Mouse (Mus musculus): ENCODE data around the gene Adora2a. TPM values are rescaled to one million over a fixed set of nuclear protein-coding genes. Genes with fewer than 3 reads are reported as not detected.

The Adora2a gene
- polyA plus RNA-seq (2015; fragmentation: Nextera tagmentation; extraction: Ambion mirVana): 3.6 and 4.6 TPM in 2 replicates

DNA sequence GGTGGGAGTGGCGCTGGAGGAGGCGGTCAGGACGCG is at the start of gene Adora2a:
Gene Adora2a (plus strand): TSS at position 6 of the 36 bp plus-strand sequence.
- no peak for ATAC-seq
- 0 out of 2 replicates have a peak within 1 kb of the TSS, but pooled peaks have one; percentile 32 for H3K27ac ChIP-seq (ENCODE audit: low read depth, low read length)

DNA sequence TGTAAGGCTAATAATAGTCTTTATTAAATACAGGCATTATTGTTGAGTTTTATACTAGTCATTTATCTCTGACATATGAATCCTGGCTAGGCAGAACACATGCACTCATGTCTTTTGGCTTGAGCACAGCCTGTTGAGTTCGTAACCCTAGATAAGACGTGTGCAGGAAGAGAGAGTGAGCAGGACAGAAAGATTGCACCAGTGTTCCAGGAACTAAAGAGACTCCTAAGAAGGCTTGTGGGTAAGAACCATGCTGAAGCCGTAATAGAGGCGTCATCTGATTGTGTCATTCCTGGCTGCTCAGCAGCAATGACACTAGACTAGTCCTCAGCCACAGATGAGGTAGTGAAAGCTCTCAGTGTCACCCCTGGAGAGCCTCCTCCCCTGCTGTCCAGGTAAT is 43.7 kb upstream of the Adora2a start:
- no peak overlapping the region for H3K4me2 ChIP-seq (ENCODE audit: low read length)
- H3K4me3 ChIP-seq (ENCODE audit: low read length): no peak overlapping the region
- H3K36me3 ChIP-seq (ENCODE audit: control insufficient read depth, insufficient read depth, low read length): peaks cover 22% of the 10 kb centered on the region
- no peak for ATAC-seq
- no peaks in the 10 kb centered on the region for H3K4me1 ChIP-seq (ENCODE audit: control insufficient read depth, insufficient read depth, low read depth, low read length)
- H3K9ac ChIP-seq (ENCODE audit: low read depth, low read length): no peak overlapping the region
- no peak overlapping the region for H3K27ac ChIP-seq (ENCODE audit: low read depth, low read length)
- no peaks in the 10 kb centered on the region for H3K9me3 ChIP-seq (ENCODE audit: control insufficient read depth, low read length)
- H3K27me3 ChIP-seq (replicated peaks; ENCODE audit: control insufficient read depth, insufficient read depth, low read length): no peaks in the 10 kb centered on the region
- 95% methylated on average over 4 of the region's 4 CpGs for WGBS

More for the DNA sequence above, at the start of gene Adora2a:
- WGBS: 0% methylated on average over 4 of the region's 4 CpGs
- Histone ChIP-seq H3K27me3 (replicated peaks; ENCODE audit: control insufficient read depth, insufficient read depth, low read length) (peaks cover 13% of the 10 kb centered on the region), H3K36me3 (ENCODE audit: control insufficient read depth, insufficient read depth, low read length) (peaks cover 3% of the 10 kb centered on the region; the same call in 1 of the 2 replicates), H3K4me3 (ENCODE audit: low read length) (peak within 1 kb of the TSS; percentile 44), H3K4me2 (ENCODE audit: low read length) (peak within 1 kb of the TSS; percentile 59), H3K9me3 (ENCODE audit: control insufficient read depth, low read length) (no peaks in the 10 kb centered on the region), H3K9ac (ENCODE audit: low read depth, low read length) (peak within 1 kb of the TSS; percentile 24), H3K4me1 (ENCODE audit: control insufficient read depth, insufficient read depth, low read depth, low read length) (peaks cover 11% of the 10 kb centered on the region; the same call in 1 of the 2 replicates)

DNA sequence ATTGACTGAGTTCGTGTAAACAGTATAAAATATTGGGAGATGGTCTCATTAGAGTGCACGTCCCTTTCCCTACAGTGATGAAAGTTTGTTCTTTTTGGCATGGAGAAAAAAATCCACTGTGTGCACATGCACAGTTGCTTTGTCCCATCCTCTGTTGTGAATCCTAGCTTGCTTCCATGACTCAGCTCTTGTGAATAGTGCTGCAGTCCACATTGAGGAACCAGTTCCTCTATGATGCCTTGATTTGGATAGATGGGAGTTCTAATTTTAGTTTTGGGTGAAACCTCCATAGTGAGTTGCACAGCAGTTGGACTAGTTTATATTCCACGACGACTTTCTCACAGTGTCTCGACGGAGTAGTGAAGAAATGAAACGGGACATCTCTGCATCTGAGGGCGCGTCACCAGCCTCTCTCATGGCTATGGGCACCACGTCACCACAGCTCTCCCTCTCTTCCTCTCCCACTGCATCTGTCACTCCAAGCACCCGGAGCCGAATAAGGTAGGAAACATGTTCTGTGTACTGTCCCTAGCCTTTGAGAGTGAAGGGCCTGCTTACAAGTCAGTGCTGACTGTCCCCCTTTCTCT is 40.2 kb upstream of the Adora2a start:
- Histone ChIP-seq H3K27me3 (replicated peaks; ENCODE audit: control insufficient read depth, insufficient read depth, low read length) (no peaks in the 10 kb centered on the region), H3K9ac (ENCODE audit: low read depth, low read length) (no peak overlapping the region), H3K4me2 (ENCODE audit: low read length) (no peak overlapping the region), H3K9me3 (ENCODE audit: control insufficient read depth, low read length) (no peaks in the 10 kb centered on the region), H3K4me1 (ENCODE audit: control insufficient read depth, insufficient read depth, low read depth, low read length) (no peaks in the 10 kb centered on the region), H3K36me3 (ENCODE audit: control insufficient read depth, insufficient read depth, low read length) (peaks cover 21% of the 10 kb centered on the region), H3K4me3 (ENCODE audit: low read length) (no peak overlapping the region), H3K27ac (ENCODE audit: low read depth, low read length) (no peak overlapping the region)
- no peak for ATAC-seq
- WGBS: 92% methylated on average over 12 of the region's 12 CpGs

DNA sequence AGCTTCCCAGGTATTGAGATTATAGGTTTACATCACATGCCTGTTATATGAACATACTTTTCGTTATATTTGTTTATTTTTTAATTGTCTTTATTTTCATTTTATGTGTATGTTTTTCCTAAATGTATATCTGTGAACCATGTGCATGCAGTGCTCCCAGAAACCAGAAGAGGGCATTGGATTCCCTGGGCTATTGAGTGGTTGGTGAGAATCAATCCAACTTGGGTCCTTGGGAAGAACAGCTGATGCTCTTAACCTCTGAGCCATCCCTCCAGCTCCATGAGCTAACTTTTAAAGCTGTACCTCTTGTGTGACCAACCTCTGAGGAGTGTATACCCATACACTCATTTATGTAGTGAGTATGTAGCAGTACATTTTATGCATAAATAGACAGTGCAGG is 39.2 kb upstream of the Adora2a start:
- H3K4me2 ChIP-seq (ENCODE audit: low read length): no peak overlapping the region
- 81% methylated on average over 1 of the region's 1 CpGs for WGBS
- H3K27me3 ChIP-seq (replicated peaks; ENCODE audit: control insufficient read depth, insufficient read depth, low read length): no peaks in the 10 kb centered on the region
- no peak overlapping the region for H3K27ac ChIP-seq (ENCODE audit: low read depth, low read length)
- no peak overlapping the region for H3K9ac ChIP-seq (ENCODE audit: low read depth, low read length)
- ATAC-seq: no peak
- H3K36me3 ChIP-seq (ENCODE audit: control insufficient read depth, insufficient read depth, low read length): peaks cover 21% of the 10 kb centered on the region
- no peak overlapping the region for H3K4me3 ChIP-seq (ENCODE audit: low read length)
- H3K9me3 ChIP-seq (ENCODE audit: control insufficient read depth, low read length): no peaks in the 10 kb centered on the region
- H3K4me1 ChIP-seq (ENCODE audit: control insufficient read depth, insufficient read depth, low read depth, low read length): no peaks in the 10 kb centered on the region

DNA sequence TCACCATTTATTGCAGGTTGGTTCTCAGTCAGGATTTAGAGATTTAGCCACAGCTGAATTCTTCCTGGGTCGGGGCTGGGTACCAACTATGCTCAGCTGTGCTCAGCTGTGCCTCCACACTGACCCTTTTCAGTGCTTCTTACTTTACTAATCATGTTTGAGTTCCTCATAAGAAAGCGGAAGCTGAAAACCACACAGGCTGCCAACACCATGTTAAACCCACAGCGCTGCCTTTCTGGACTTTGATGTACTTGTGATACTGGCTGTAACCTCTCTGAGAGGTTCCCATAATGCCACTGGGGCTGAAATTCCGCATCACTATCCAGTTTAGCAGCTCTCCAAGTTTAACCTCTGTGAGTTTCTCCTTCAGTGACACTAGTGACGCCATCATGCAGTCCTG is 34.0 kb upstream of the Adora2a start:
- WGBS: 87% methylated on average over 5 of the region's 5 CpGs

DNA sequence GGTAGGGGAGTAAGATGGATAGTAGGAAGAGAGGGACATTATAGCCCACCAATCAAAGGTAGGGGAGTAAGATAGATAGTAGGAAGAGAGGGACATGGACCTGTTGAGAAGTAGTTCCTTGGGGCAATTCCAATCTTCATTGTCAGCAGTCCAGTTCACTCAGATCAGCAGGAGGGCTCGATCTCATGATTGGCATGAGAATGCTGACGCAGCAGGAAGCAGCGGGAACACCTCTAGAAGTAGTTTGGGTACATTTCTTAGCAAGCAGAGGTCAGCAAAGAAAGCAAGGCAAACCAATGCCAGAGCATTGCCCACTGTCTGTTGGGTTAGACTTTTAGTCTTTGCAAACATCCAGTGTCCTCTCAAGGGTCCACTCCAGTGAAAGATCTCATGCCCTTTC is 32.9 kb upstream of the Adora2a start:
- no peaks in the 10 kb centered on the region for H3K27me3 ChIP-seq (replicated peaks; ENCODE audit: control insufficient read depth, insufficient read depth, low read length)
- 98% methylated on average over 3 of the region's 3 CpGs for WGBS
- H3K4me3 ChIP-seq (ENCODE audit: low read length): no peak overlapping the region
- peaks cover 9% of the 10 kb centered on the region for H3K36me3 ChIP-seq (ENCODE audit: control insufficient read depth, insufficient read depth, low read length)
- H3K27ac ChIP-seq (ENCODE audit: low read depth, low read length): no peak overlapping the region
- H3K9me3 ChIP-seq (ENCODE audit: control insufficient read depth, low read length): no peaks in the 10 kb centered on the region
- H3K4me1 ChIP-seq (ENCODE audit: control insufficient read depth, insufficient read depth, low read depth, low read length): no peaks in the 10 kb centered on the region
- ATAC-seq: no peak
- H3K9ac ChIP-seq (ENCODE audit: low read depth, low read length): no peak overlapping the region
- H3K4me2 ChIP-seq (ENCODE audit: low read length): no peak overlapping the region

More for the DNA sequence above, 34.0 kb upstream of the Adora2a start:
- no peaks in the 10 kb centered on the region for H3K4me1 ChIP-seq (ENCODE audit: control insufficient read depth, insufficient read depth, low read depth, low read length)
- no peak overlapping the region for H3K9ac ChIP-seq (ENCODE audit: low read depth, low read length)
- ATAC-seq: no peak
- no peaks in the 10 kb centered on the region for H3K27me3 ChIP-seq (replicated peaks; ENCODE audit: control insufficient read depth, insufficient read depth, low read length)
- H3K36me3 ChIP-seq (ENCODE audit: control insufficient read depth, insufficient read depth, low read length): peaks cover 9% of the 10 kb centered on the region
- no peak overlapping the region for H3K27ac ChIP-seq (ENCODE audit: low read depth, low read length)
- no peaks in the 10 kb centered on the region for H3K9me3 ChIP-seq (ENCODE audit: control insufficient read depth, low read length)
- H3K4me3 ChIP-seq (ENCODE audit: low read length): no peak overlapping the region
- no peak overlapping the region for H3K4me2 ChIP-seq (ENCODE audit: low read length)

DNA sequence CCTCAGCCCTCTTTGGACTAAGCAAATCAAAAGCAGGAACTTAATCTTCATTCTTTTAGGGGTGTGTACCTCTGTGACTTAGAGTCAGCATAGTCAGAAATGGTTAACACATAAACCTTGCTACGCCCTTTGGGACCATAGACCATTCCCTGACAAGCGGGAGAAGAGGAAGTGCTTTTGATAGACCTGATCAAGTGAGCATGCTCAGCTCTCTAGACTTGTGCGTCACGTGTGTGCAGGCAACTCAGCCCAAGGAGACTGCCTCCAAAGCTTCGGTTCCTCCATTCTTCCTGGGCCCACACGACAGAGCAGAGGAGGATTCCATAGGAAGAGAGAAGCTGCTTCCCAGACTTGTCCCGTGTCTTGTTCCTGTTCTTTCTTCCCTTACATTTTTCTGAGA is 28.1 kb upstream of the Adora2a start:
- Histone ChIP-seq H3K9ac (ENCODE audit: low read depth, low read length) (no peak overlapping the region), H3K4me1 (ENCODE audit: control insufficient read depth, insufficient read depth, low read depth, low read length) (no peaks in the 10 kb centered on the region), H3K4me2 (ENCODE audit: low read length) (no peak overlapping the region), H3K36me3 (ENCODE audit: control insufficient read depth, insufficient read depth, low read length) (no peaks in the 10 kb centered on the region; the same call in 1 of the 2 replicates), H3K4me3 (ENCODE audit: low read length) (no peak overlapping the region), H3K9me3 (ENCODE audit: control insufficient read depth, low read length) (no peaks in the 10 kb centered on the region), H3K27me3 (replicated peaks; ENCODE audit: control insufficient read depth, insufficient read depth, low read length) (no peaks in the 10 kb centered on the region), H3K27ac (ENCODE audit: low read depth, low read length) (no peak overlapping the region)
- no peak for ATAC-seq
- WGBS: 76% methylated on average over 7 of the region's 7 CpGs

DNA sequence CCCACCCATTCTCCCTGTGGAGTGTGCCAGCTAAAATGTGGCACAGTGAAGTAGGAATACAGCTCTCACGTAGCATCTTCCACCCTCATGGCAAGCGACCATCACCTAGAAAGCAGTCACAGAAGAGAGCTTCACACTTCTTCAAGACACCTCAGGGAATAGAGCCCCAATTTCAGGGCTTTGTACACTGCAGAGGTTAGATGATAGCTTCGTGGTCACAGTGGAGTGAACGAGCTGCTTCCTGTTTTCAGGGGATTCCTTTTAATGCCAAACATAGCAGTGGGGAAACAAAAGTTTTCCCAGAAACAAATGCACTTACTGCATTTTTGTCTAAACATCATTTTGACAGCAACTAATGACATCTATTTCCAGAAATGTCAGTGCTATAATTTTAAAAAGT is 27.3 kb upstream of the Adora2a start:
- no peaks in the 10 kb centered on the region for H3K36me3 ChIP-seq (ENCODE audit: control insufficient read depth, insufficient read depth, low read length)
- H3K4me2 ChIP-seq (ENCODE audit: low read length): no peak overlapping the region
- no peaks in the 10 kb centered on the region for H3K9me3 ChIP-seq (ENCODE audit: control insufficient read depth, low read length)
- no peak overlapping the region for H3K4me3 ChIP-seq (ENCODE audit: low read length)
- ATAC-seq: no peak
- no peak overlapping the region for H3K9ac ChIP-seq (ENCODE audit: low read depth, low read length)
- H3K27ac ChIP-seq (ENCODE audit: low read depth, low read length): no peak overlapping the region
- no peaks in the 10 kb centered on the region for H3K4me1 ChIP-seq (ENCODE audit: control insufficient read depth, insufficient read depth, low read depth, low read length)
- 72% methylated on average over 4 of the region's 4 CpGs for WGBS
- H3K27me3 ChIP-seq (replicated peaks; ENCODE audit: control insufficient read depth, insufficient read depth, low read length): no peaks in the 10 kb centered on the region

DNA sequence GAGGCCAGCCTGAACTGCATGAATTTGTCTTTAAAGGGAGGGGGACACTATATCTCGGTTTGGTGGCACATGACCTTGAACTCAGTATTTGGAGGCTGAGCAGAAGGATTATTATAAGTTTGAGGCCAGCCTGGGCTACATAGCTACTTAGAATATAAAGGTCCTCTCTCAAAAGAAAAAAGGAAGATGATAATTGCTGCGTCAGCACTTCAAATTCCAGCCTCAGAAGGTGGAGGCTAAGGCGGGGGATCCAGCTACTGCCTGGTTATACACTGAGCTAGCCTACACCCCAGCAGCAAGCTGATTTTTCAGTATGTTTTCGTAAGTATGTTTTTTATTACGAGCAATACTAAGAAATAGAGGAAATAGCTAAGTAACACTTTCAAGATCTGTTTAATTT is 26.0 kb upstream of the Adora2a start:
- H3K36me3 ChIP-seq (ENCODE audit: control insufficient read depth, insufficient read depth, low read length): peaks cover 2% of the 10 kb centered on the region; the same call in 1 of the 2 replicates
- 95% methylated on average over 5 of the region's 5 CpGs for WGBS
- H3K4me1 ChIP-seq (ENCODE audit: control insufficient read depth, insufficient read depth, low read depth, low read length): no peaks in the 10 kb centered on the region
- no peaks in the 10 kb centered on the region for H3K27me3 ChIP-seq (replicated peaks; ENCODE audit: control insufficient read depth, insufficient read depth, low read length)
- no peaks in the 10 kb centered on the region for H3K9me3 ChIP-seq (ENCODE audit: control insufficient read depth, low read length)
- H3K4me3 ChIP-seq (ENCODE audit: low read length): no peak overlapping the region
- no peak for ATAC-seq
- H3K27ac ChIP-seq (ENCODE audit: low read depth, low read length): no peak overlapping the region
- no peak overlapping the region for H3K9ac ChIP-seq (ENCODE audit: low read depth, low read length)
- no peak overlapping the region for H3K4me2 ChIP-seq (ENCODE audit: low read length)

DNA sequence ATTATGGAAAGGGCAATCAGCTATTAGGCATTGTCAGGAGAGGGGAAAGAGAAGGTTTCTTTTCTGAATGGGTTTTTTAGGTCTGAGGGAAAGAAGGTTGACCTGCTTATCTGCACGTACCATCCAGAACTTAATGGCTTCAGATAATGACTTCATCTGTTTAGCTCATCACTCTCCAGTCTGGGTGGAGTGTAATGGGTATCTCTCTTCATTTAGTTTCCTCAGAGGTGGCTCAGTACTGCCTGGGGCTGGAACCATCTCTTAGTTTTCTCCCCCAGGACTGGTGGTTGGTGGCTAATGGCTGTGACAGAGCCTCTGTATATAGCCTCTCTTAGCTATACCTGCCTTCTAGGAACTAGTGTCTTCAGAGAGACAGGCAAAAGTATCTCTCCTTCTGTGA is 25.3 kb upstream of the Adora2a start:
- H3K9me3 ChIP-seq (ENCODE audit: control insufficient read depth, low read length): no peaks in the 10 kb centered on the region
- H3K27ac ChIP-seq (ENCODE audit: low read depth, low read length): no peak overlapping the region
- H3K4me1 ChIP-seq (ENCODE audit: control insufficient read depth, insufficient read depth, low read depth, low read length): no peaks in the 10 kb centered on the region
- peak; percentile 61; the same call in 1 of the 2 replicates for ATAC-seq
- H3K4me3 ChIP-seq (ENCODE audit: low read length): no peak overlapping the region
- H3K36me3 ChIP-seq (ENCODE audit: control insufficient read depth, insufficient read depth, low read length): peaks cover 4% of the 10 kb centered on the region
- H3K9ac ChIP-seq (ENCODE audit: low read depth, low read length): no peak overlapping the region
- no peak overlapping the region for H3K4me2 ChIP-seq (ENCODE audit: low read length)
- H3K27me3 ChIP-seq (replicated peaks; ENCODE audit: control insufficient read depth, insufficient read depth, low read length): no peaks in the 10 kb centered on the region
- 53% methylated on average over 1 of the region's 1 CpGs for WGBS

Data from hindbrain, embryonic 16.5 days (tissue).